Mouse (Mus musculus): ENCODE data around the gene Slc36a4. TPM values are rescaled to one million over a fixed set of nuclear protein-coding genes. Genes with fewer than 3 reads are reported as not detected.

Gene Slc36a4
- polyA plus RNA-seq, 1 experiment from 2014 or later = 7.2 TPM

GRCm38 (mm10) chr9:15708979-15709598 lies 449 bp upstream of the Slc36a4 start:
- H3K9me3 ChIP-seq (replicated peaks) = no peaks in the 10 kb centered on the region

GRCm38 (mm10) chr9:15710821-15711565 lies 1.5 kb downstream of the Slc36a4 start:
- Histone ChIP-seq H3K36me3 (no peaks in the 10 kb centered on the region), H3K4me2 (peak overlapping the region; percentile 93), H3K9me3 (replicated peaks) (no peaks in the 10 kb centered on the region), H3K9ac (no peak overlapping the region), H3K27ac (no peak overlapping the region), H3K4me3 (peak overlapping the region; percentile 88; the same call in 1 of the 2 replicates), H3K4me1 (replicated peaks) (peaks cover 15% of the 10 kb centered on the region), H3K27me3 (no peaks in the 10 kb centered on the region)
- ATAC-seq (replicated peaks; ENCODE audit: insufficient number of reproducible peaks, insufficient read depth, low FRiP score, low read depth) = no peak
- 87% methylated on average over 13 of the region's 13 CpGs for WGBS

More at GRCm38 (mm10) chr9:15708979-15709598, 449 bp upstream of the Slc36a4 start:
- no peaks in the 10 kb centered on the region for H3K36me3 ChIP-seq
- no peaks in the 10 kb centered on the region for H3K27me3 ChIP-seq
- peak overlapping the region; percentile 80 for H3K27ac ChIP-seq
- peak; percentile 3; the same call in 1 of the 2 replicates for ATAC-seq (replicated peaks; ENCODE audit: insufficient number of reproducible peaks, insufficient read depth, low FRiP score, low read depth)
- WGBS = 11% methylated on average over 14 of the region's 14 CpGs
- peaks cover 15% of the 10 kb centered on the region for H3K4me1 ChIP-seq (replicated peaks)
- H3K4me3 ChIP-seq = peak overlapping the region; percentile 88
- peak overlapping the region; percentile 82 for H3K9ac ChIP-seq
- peak overlapping the region; percentile 93 for H3K4me2 ChIP-seq

GRCm38 (mm10) chr9:15711676-15712075 lies 2.1 kb downstream of the Slc36a4 start:
- no peak for ATAC-seq (replicated peaks; ENCODE audit: insufficient number of reproducible peaks, insufficient read depth, low FRiP score, low read depth)
- H3K4me2 ChIP-seq = no peak overlapping the region
- no peak overlapping the region for H3K4me3 ChIP-seq
- no peak overlapping the region for H3K9ac ChIP-seq
- no peak overlapping the region for H3K27ac ChIP-seq
- H3K36me3 ChIP-seq = no peaks in the 10 kb centered on the region
- 82% methylated on average over 7 of the region's 7 CpGs for WGBS
- H3K4me1 ChIP-seq (replicated peaks) = peaks cover 15% of the 10 kb centered on the region
- no peaks in the 10 kb centered on the region for H3K27me3 ChIP-seq
- H3K9me3 ChIP-seq (replicated peaks) = no peaks in the 10 kb centered on the region

- Histone ChIP-seq H3K4me2 (no peak overlapping the region), H3K4me3 (no peak overlapping the region), H3K36me3 (no peaks in the 10 kb centered on the region), H3K9ac (no peak overlapping the region), H3K9me3 (replicated peaks) (no peaks in the 10 kb centered on the region), H3K27me3 (no peaks in the 10 kb centered on the region), H3K4me1 (replicated peaks) (peaks cover 9% of the 10 kb centered on the region; the same call in 1 of the 2 replicates), H3K27ac (no peak overlapping the region)
- no peak for ATAC-seq (replicated peaks; ENCODE audit: insufficient number of reproducible peaks, insufficient read depth, low FRiP score, low read depth)
- 80% methylated on average over 4 of the region's 4 CpGs for WGBS
These were observed 5.3 kb downstream of the Slc36a4 start for GRCm38 (mm10) chr9:15714792-15715191.

GRCm38 (mm10) chr9:15715193-15715989 lies 5.9 kb downstream of the Slc36a4 start:
- H3K4me2 ChIP-seq = no peak overlapping the region
- WGBS = 78% methylated on average over 11 of the region's 11 CpGs

GRCm38 (mm10) chr9:15717363-15717762 lies 7.8 kb downstream of the Slc36a4 start:
- Histone ChIP-seq H3K27me3 (no peaks in the 10 kb centered on the region), H3K36me3 (peaks cover 4% of the 10 kb centered on the region; the same call in 1 of the 2 replicates), H3K9ac (no peak overlapping the region), H3K27ac (no peak overlapping the region), H3K4me1 (replicated peaks) (no peaks in the 10 kb centered on the region), H3K4me2 (no peak overlapping the region), H3K4me3 (no peak overlapping the region), H3K9me3 (replicated peaks) (no peaks in the 10 kb centered on the region)
- 86% methylated on average over 4 of the region's 4 CpGs for WGBS
- ATAC-seq (replicated peaks; ENCODE audit: insufficient number of reproducible peaks, insufficient read depth, low FRiP score, low read depth) = no peak

More at GRCm38 (mm10) chr9:15715193-15715989, 5.9 kb downstream of the Slc36a4 start:
- no peak overlapping the region for H3K9ac ChIP-seq
- no peaks in the 10 kb centered on the region for H3K36me3 ChIP-seq
- H3K27me3 ChIP-seq = no peaks in the 10 kb centered on the region
- no peak overlapping the region for H3K27ac ChIP-seq
- H3K4me3 ChIP-seq = no peak overlapping the region
- no peaks in the 10 kb centered on the region for H3K9me3 ChIP-seq (replicated peaks)
- no peak for ATAC-seq (replicated peaks; ENCODE audit: insufficient number of reproducible peaks, insufficient read depth, low FRiP score, low read depth)
- H3K4me1 ChIP-seq (replicated peaks) = 0 out of 2 replicates have a peak, but pooled peaks cover 7% of the 10 kb centered on the region

- H3K9me3 ChIP-seq (replicated peaks) = no peaks in the 10 kb centered on the region
- ATAC-seq (replicated peaks; ENCODE audit: insufficient number of reproducible peaks, insufficient read depth, low FRiP score, low read depth) = no peak
- H3K4me2 ChIP-seq = no peak overlapping the region
- H3K4me3 ChIP-seq = no peak overlapping the region
- H3K36me3 ChIP-seq = peaks cover 6% of the 10 kb centered on the region; the same call in 1 of the 2 replicates
- H3K27me3 ChIP-seq = no peaks in the 10 kb centered on the region
- 81% methylated on average over 6 of the region's 6 CpGs for WGBS
- no peak overlapping the region for H3K9ac ChIP-seq
- H3K4me1 ChIP-seq (replicated peaks) = no peaks in the 10 kb centered on the region
- H3K27ac ChIP-seq = no peak overlapping the region
These were observed 8.8 kb downstream of the Slc36a4 start for GRCm38 (mm10) chr9:15718295-15718694.

- ATAC-seq (replicated peaks; ENCODE audit: insufficient number of reproducible peaks, insufficient read depth, low FRiP score, low read depth) = no peak
- WGBS = 85% methylated on average over 14 of the region's 14 CpGs
- no peak overlapping the region for H3K9ac ChIP-seq
These were observed 10.1 kb downstream of the Slc36a4 start for GRCm38 (mm10) chr9:15719594-15719993.

GRCm38 (mm10) chr9:15720556-15720955 lies 11.0 kb downstream of the Slc36a4 start:
- Histone ChIP-seq H3K27me3 (no peaks in the 10 kb centered on the region), H3K4me3 (no peak overlapping the region), H3K9ac (no peak overlapping the region), H3K4me1 (replicated peaks) (no peaks in the 10 kb centered on the region), H3K36me3 (peaks cover 12% of the 10 kb centered on the region; the same call in 1 of the 2 replicates), H3K27ac (no peak overlapping the region), H3K4me2 (no peak overlapping the region), H3K9me3 (replicated peaks) (no peaks in the 10 kb centered on the region)
- ATAC-seq (replicated peaks; ENCODE audit: insufficient number of reproducible peaks, insufficient read depth, low FRiP score, low read depth) = no peak
- WGBS = 90% methylated on average over 8 of the region's 8 CpGs

More at GRCm38 (mm10) chr9:15719594-15719993, 10.1 kb downstream of the Slc36a4 start:
- Histone ChIP-seq H3K4me2 (no peak overlapping the region), H3K27me3 (no peaks in the 10 kb centered on the region), H3K4me1 (replicated peaks) (no peaks in the 10 kb centered on the region), H3K36me3 (peaks cover 12% of the 10 kb centered on the region; the same call in 1 of the 2 replicates), H3K9me3 (replicated peaks) (no peaks in the 10 kb centered on the region), H3K27ac (no peak overlapping the region), H3K4me3 (no peak overlapping the region)

GRCm38 (mm10) chr9:15721226-15721833 lies 11.8 kb downstream of the Slc36a4 start:
- peaks cover 12% of the 10 kb centered on the region; the same call in 1 of the 2 replicates for H3K36me3 ChIP-seq
- no peak overlapping the region for H3K4me2 ChIP-seq
- H3K4me1 ChIP-seq (replicated peaks) = no peaks in the 10 kb centered on the region
- WGBS = 70% methylated on average over 6 of the region's 6 CpGs
- H3K27ac ChIP-seq = no peak overlapping the region
- ATAC-seq (replicated peaks; ENCODE audit: insufficient number of reproducible peaks, insufficient read depth, low FRiP score, low read depth) = no peak
- no peak overlapping the region for H3K9ac ChIP-seq
- no peaks in the 10 kb centered on the region for H3K9me3 ChIP-seq (replicated peaks)
- no peaks in the 10 kb centered on the region for H3K27me3 ChIP-seq
- H3K4me3 ChIP-seq = no peak overlapping the region

GRCm38 (mm10) chr9:15722506-15722905 lies 13.0 kb downstream of the Slc36a4 start:
- Histone ChIP-seq H3K4me3 (no peak overlapping the region), H3K27me3 (no peaks in the 10 kb centered on the region), H3K4me2 (no peak overlapping the region), H3K9me3 (replicated peaks) (no peaks in the 10 kb centered on the region), H3K9ac (no peak overlapping the region), H3K27ac (no peak overlapping the region), H3K36me3 (peaks cover 20% of the 10 kb centered on the region), H3K4me1 (replicated peaks) (no peaks in the 10 kb centered on the region)
- 82% methylated on average over 8 of the region's 8 CpGs for WGBS
- no peak for ATAC-seq (replicated peaks; ENCODE audit: insufficient number of reproducible peaks, insufficient read depth, low FRiP score, low read depth)
